Mouse (Mus musculus): ENCODE data around the gene Coro1c.

GRCm38 (mm10) chr5:113929950-113930647 is 21.5 kb upstream of the Coro1c start:
- TF ChIP-seq POLR2A (IDR thresholded peaks at IDR 0.05; ENCODE audit: extremely low read depth, insufficient read depth, low read length) = no peak
- no peak for TF ChIP-seq CTCF (IDR thresholded peaks at IDR 0.05; ENCODE audit: extremely low read depth, insufficient read depth, low read length)
